Mouse (Mus musculus) bone marrow macrophage, adult 2 months (primary cell): ENCODE measurements around the gene Slc4a8. TPM values are rescaled to one million over a fixed set of nuclear protein-coding genes. Genes with fewer than 3 reads are reported as not detected.
"Not testable (repeated sequence)": the region's sequence is repeated elsewhere in the genome, so short reads cannot be mapped to it uniquely, and the experiment has no call there.

ENCODE experiments used
- H3K27ac ChIP-seq: 2 replicates; pipeline ENCODE4 v1.5.1; 2012; ENCODE audit warnings: low read depth, low read length; ENCODE audit not compliant: insufficient read depth
- H3K4me1 ChIP-seq: 2 replicates; pipeline ENCODE4 v1.6.1; 2012; ENCODE audit warnings: low read length; ENCODE audit not compliant: control insufficient read depth, insufficient read depth
- H3K4me3 ChIP-seq: 2 replicates; pipeline ENCODE4 v1.5.1; 2012; ENCODE audit warnings: mild to moderate bottlenecking, low read length, moderate library complexity; ENCODE audit not compliant: insufficient read depth
- CTCF ChIP-seq: IDR thresholded peaks from 2 replicates; pipeline ENCODE4 v1.5.1; 2012; ENCODE audit warnings: low read depth, mild to moderate bottlenecking, low read length, moderate library complexity
- POLR2A ChIP-seq: IDR thresholded peaks from 2 replicates; pipeline ENCODE4 v1.6.1; 2012; ENCODE audit warnings: mild to moderate bottlenecking, low read depth, low read length, borderline replicate concordance
- polyA plus RNA-seq: library from polyadenylated mRNA; stranded (reverse); fragments of >200 nt; gene quantifications from 2 replicates; pipeline ENCODE4 v1.2.4, GENCODE M21; 2012; ENCODE audit not compliant: missing spikeins, insufficient read depth, insufficient read length

Slc4a8 gene
- polyA plus RNA-seq, 1 experiment: not detected

- no peak for TF ChIP-seq CTCF
- no peak for TF ChIP-seq POLR2A
- H3K4me1 ChIP-seq: no peaks in the 10 kb centered on the region
- no peak overlapping the region for H3K4me3 ChIP-seq
- H3K27ac ChIP-seq: no peak overlapping the region
Observed at GRCm38 (mm10) chr15:100770338-100770737, 8.8 kb downstream of the Slc4a8 start.

DNA sequence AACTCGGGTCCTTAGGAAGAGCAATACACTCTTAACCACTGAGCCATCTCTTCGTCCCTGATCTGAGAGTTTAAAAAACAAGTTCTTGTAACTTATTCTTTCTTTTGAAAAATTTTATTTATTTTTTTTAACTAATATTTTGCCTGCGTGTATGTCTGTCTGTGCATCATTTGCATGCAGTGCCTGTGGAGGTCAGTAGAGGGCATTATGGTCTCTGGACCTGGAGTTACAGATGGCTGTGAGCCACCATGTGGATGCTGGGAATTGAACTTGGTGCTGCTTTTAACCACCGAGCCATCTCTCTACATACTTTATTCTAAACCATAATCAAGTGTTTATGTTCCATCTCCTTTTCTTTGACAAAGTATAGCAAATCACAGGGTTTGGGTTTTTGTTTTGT lies 11.1 kb downstream of the Slc4a8 start:
- no peak overlapping the region for H3K27ac ChIP-seq
- no peaks in the 10 kb centered on the region for H3K4me1 ChIP-seq
- H3K4me3 ChIP-seq: no peak overlapping the region
- TF ChIP-seq CTCF: no peak
- no peak for TF ChIP-seq POLR2A

- not testable (repeated sequence) for H3K4me3 ChIP-seq, H3K27ac ChIP-seq, H3K4me1 ChIP-seq
Observed at GRCm38 (mm10) chr15:100773859-100774258, 12.3 kb downstream of the Slc4a8 start.

- TF ChIP-seq POLR2A: no peak
- no peak for TF ChIP-seq CTCF
- Histone ChIP-seq H3K27ac (no peak overlapping the region), H3K4me1 (no peaks in the 10 kb centered on the region), H3K4me3 (no peak overlapping the region)
Observed at GRCm38 (mm10) chr15:100775189-100776166, 13.9 kb downstream of the Slc4a8 start.

- Histone ChIP-seq H3K4me3 (no peak overlapping the region), H3K4me1 (no peaks in the 10 kb centered on the region), H3K27ac (no peak overlapping the region)
- TF ChIP-seq CTCF (no peak), POLR2A (no peak)
Observed at GRCm38 (mm10) chr15:100776424-100776823, 14.9 kb downstream of the Slc4a8 start.

- TF ChIP-seq POLR2A: no peak
- TF ChIP-seq CTCF: no peak
Observed at GRCm38 (mm10) chr15:100777020-100778016, 15.8 kb downstream of the Slc4a8 start.

GRCm38 (mm10) chr15:100779896-100780295 lies 18.3 kb downstream of the Slc4a8 start:
- TF ChIP-seq CTCF: no peak
- TF ChIP-seq POLR2A: no peak

More at GRCm38 (mm10) chr15:100777020-100778016, 15.8 kb downstream of the Slc4a8 start:
- Histone ChIP-seq H3K4me3 (no peak overlapping the region), H3K27ac (no peak overlapping the region), H3K4me1 (no peaks in the 10 kb centered on the region)

DNA sequence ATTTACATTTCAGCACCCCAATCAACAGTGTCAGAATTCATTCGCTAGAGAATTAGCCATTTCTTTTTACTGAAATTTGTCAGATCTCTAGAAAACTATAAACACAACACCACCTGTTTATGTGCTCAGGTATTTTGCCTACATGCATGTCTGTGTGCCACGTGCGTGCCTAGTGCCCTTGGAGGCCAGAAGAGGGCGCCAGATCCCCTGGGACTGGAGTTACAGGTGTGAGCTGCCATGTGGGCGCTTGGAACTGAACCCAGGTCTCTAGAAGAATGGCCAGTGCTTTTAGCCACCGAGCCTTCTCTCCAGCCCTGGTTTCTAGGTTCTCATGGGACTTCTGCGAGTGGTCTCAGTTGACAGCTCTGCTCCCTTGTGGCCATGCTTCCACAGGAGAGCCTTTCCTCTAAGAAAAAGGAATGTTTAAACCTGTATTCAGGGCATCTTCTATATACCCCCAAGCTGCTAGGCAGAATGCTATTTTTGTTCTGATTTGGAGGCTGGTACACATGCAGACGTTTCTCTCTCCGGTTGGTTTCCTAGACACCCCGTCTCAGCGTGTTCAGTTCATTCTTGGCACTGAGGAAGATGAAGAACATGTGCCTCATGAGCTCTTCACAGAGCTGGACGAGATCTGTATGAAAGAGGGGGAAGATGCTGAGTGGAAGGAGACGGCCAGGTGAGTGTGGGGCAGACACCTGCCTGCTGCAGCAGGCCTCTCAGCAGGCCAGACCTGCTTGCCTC lies 21.9 kb downstream of the Slc4a8 start:
- TF ChIP-seq CTCF: no peak
- no peak for TF ChIP-seq POLR2A
- no peaks in the 10 kb centered on the region for H3K4me1 ChIP-seq
- H3K27ac ChIP-seq: no peak overlapping the region
- H3K4me3 ChIP-seq: no peak overlapping the region

More at GRCm38 (mm10) chr15:100779896-100780295, 18.3 kb downstream of the Slc4a8 start:
- Histone ChIP-seq H3K4me1 (no peaks in the 10 kb centered on the region), H3K4me3 (no peak overlapping the region), H3K27ac (no peak overlapping the region)

DNA sequence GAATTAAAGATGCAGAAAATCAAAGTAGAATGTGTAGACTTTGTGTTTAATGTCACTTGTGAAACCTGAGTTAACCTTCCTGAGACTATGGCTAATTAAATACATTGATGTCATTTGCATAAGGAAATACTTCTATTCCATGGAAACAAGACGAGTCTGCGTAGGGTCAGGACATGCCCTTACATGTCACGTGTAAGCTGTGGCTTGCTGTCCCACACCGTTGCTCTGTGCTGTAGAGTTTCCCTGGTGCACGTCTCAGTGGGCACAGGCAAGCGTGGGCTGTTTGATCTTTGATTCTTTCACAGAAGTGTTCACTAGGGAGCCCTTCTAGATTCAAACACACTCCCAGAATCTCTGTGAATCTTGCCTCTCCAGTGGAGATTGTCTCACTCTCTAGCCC lies 28.7 kb downstream of the Slc4a8 start:
- TF ChIP-seq POLR2A (no peak), CTCF (no peak)
- no peaks in the 10 kb centered on the region for H3K4me1 ChIP-seq
- no peak overlapping the region for H3K27ac ChIP-seq
- H3K4me3 ChIP-seq: no peak overlapping the region
